Mouse (Mus musculus) cerebellum, adult 2 months (tissue): ENCODE data around the gene 1700016C15Rik. TPM values are rescaled to one million over a fixed set of nuclear protein-coding genes. Genes with fewer than 3 reads are reported as not detected.

Source experiments
- DNase-seq, 2 experiments: peaks; one replicate each; pipeline ENCODE4 v3.0.0; 2021
- H3K27ac ChIP-seq: fragments of 200-500 bp; 2 replicates; pipeline ENCODE4 v1.5.1; 2012; ENCODE audit warnings: low read length, control low read depth, inconsistent platforms; ENCODE audit not compliant: insufficient read depth
- H3K27me3 ChIP-seq: fragments of 200-500 bp; 2 replicates; pipeline ENCODE4 v1.6.1; 2012; ENCODE audit warnings: inconsistent platforms, mild to moderate bottlenecking, low read length, moderate library complexity; ENCODE audit not compliant: control insufficient read depth, insufficient read depth
- H3K4me1 ChIP-seq: fragments of 200-500 bp; 2 replicates; pipeline ENCODE4 v1.6.1; 2011; ENCODE audit warnings: low read length; ENCODE audit not compliant: control insufficient read depth, insufficient read depth
- H3K4me3 ChIP-seq: fragments of 200-500 bp; replicated peaks from 2 replicates; pipeline ENCODE3; 2011; ENCODE audit warnings: mild to moderate bottlenecking, low read depth, low read length, control low read depth; ENCODE audit not compliant: insufficient read depth
- CTCF ChIP-seq: fragments of 200-500 bp; IDR thresholded peaks from 2 replicates; pipeline ENCODE4 v1.5.1; 2011; ENCODE audit warnings: low read depth, mild to moderate bottlenecking, control low read depth, low read length, moderate library complexity, borderline replicate concordance; ENCODE audit not compliant: insufficient read depth
- POLR2A ChIP-seq: fragments of 200-500 bp; IDR thresholded peaks from 2 replicates; pipeline ENCODE4 v1.6.1; 2011; ENCODE audit warnings: low read length, control low read depth, borderline replicate concordance; ENCODE audit not compliant: insufficient read depth
- WGBS: fragments of 180-500 bp; shearing (Covaris S2); methylation state at CpG from one replicate; pipeline ENCODE4 v1.1.7; 2018; 5-methylcytosine and 5-hydroxymethylcytosine counted together
- polyA plus RNA-seq: library from polyadenylated mRNA; depleted of rRNA; stranded (reverse); fragments of >200 nt; gene quantifications from 2 replicates; pipeline ENCODE4 v1.2.3, GENCODE M21; 2012; rRNA removed

Gene 1700016C15Rik
- not detected in 2 replicates for polyA plus RNA-seq

GRCm38 (mm10) chr1:177729043-177730024, at the start of gene 1700016C15Rik:
Gene 1700016C15Rik, plus strand, starts transcription at chr1:177729814.
- TF ChIP-seq CTCF (no peak), POLR2A (no peak)
- Histone ChIP-seq H3K27me3 (no peaks in the 10 kb centered on the region), H3K4me3 (no peak within 1 kb of the TSS), H3K27ac (no peak within 1 kb of the TSS), H3K4me1 (no peaks in the 10 kb centered on the region)
- WGBS, result 72% methylated on average over 11 of the region's 11 CpGs
- DNase-seq, result no peak

- WGBS, result 85% methylated on average over 11 of the region's 11 CpGs
- no peak overlapping the region for H3K4me3 ChIP-seq
- no peaks in the 10 kb centered on the region for H3K27me3 ChIP-seq
- TF ChIP-seq POLR2A, result no peak
- TF ChIP-seq CTCF, result no peak
- no peak overlapping the region for H3K27ac ChIP-seq
- no peaks in the 10 kb centered on the region; the same call in 1 of the 2 replicates for H3K4me1 ChIP-seq
- DNase-seq, result no peak
Observed at GRCm38 (mm10) chr1:177681239-177681638, 48.4 kb upstream of the 1700016C15Rik start.

- Histone ChIP-seq H3K27ac (peak overlapping the region; percentile 68), H3K27me3 (no peaks in the 10 kb centered on the region), H3K4me3 (peak overlapping the region; percentile 39), H3K4me1 (no peaks in the 10 kb centered on the region; the same call in 1 of the 2 replicates)
- peak; percentile 70 to 77 for DNase-seq
- TF ChIP-seq POLR2A, result peak; percentile 30; the same call in 1 of the 2 replicates
- TF ChIP-seq CTCF, result no peak
- 9% methylated on average over 18 of the region's 18 CpGs for WGBS
Observed at GRCm38 (mm10) chr1:177683931-177684836, 45.4 kb upstream of the 1700016C15Rik start.

- TF ChIP-seq POLR2A, result no peak
- no peak for TF ChIP-seq CTCF
- no peaks in the 10 kb centered on the region for H3K27me3 ChIP-seq
- peak in 1 of 2 experiments; percentile 79 for DNase-seq
- H3K4me3 ChIP-seq, result no peak overlapping the region
- under 1% methylated on average over 3 of the region's 3 CpGs for WGBS
- H3K27ac ChIP-seq, result no peak overlapping the region
- no peaks in the 10 kb centered on the region; the same call in 1 of the 2 replicates for H3K4me1 ChIP-seq
Observed at GRCm38 (mm10) chr1:177684901-177685300, 44.7 kb upstream of the 1700016C15Rik start.

- 57% methylated on average over 3 of the region's 3 CpGs for WGBS
Observed at GRCm38 (mm10) chr1:177686137-177686536, 43.5 kb upstream of the 1700016C15Rik start.

GRCm38 (mm10) chr1:177686982-177687381, 42.6 kb upstream of the 1700016C15Rik start:
- no peak for TF ChIP-seq CTCF
- TF ChIP-seq POLR2A, result no peak
- Histone ChIP-seq H3K4me3 (no peak overlapping the region), H3K27ac (no peak overlapping the region), H3K4me1 (no peaks in the 10 kb centered on the region; the same call in 1 of the 2 replicates), H3K27me3 (no peaks in the 10 kb centered on the region)
- peak; percentile 44 to 66 for DNase-seq
- WGBS, result 71% methylated on average over 5 of the region's 5 CpGs

More at GRCm38 (mm10) chr1:177686137-177686536, 43.5 kb upstream of the 1700016C15Rik start:
- no peak for TF ChIP-seq CTCF
- TF ChIP-seq POLR2A, result no peak
- no peak overlapping the region for H3K4me3 ChIP-seq
- no peaks in the 10 kb centered on the region; the same call in 1 of the 2 replicates for H3K4me1 ChIP-seq
- no peak for DNase-seq
- no peaks in the 10 kb centered on the region for H3K27me3 ChIP-seq
- H3K27ac ChIP-seq, result no peak overlapping the region

GRCm38 (mm10) chr1:177692491-177692890, 37.1 kb upstream of the 1700016C15Rik start:
- WGBS, result 39% methylated on average over 11 of the region's 11 CpGs
- TF ChIP-seq CTCF (no peak), POLR2A (no peak)
- H3K4me3 ChIP-seq, result no peak overlapping the region
- no peaks in the 10 kb centered on the region for H3K27me3 ChIP-seq
- H3K27ac ChIP-seq, result no peak overlapping the region
- DNase-seq, result no peak
- peaks cover 6% of the 10 kb centered on the region for H3K4me1 ChIP-seq
